Mouse (Mus musculus): Measurements from ENCODE around the gene Slc1a3.

The Slc1a3 gene

DNA sequence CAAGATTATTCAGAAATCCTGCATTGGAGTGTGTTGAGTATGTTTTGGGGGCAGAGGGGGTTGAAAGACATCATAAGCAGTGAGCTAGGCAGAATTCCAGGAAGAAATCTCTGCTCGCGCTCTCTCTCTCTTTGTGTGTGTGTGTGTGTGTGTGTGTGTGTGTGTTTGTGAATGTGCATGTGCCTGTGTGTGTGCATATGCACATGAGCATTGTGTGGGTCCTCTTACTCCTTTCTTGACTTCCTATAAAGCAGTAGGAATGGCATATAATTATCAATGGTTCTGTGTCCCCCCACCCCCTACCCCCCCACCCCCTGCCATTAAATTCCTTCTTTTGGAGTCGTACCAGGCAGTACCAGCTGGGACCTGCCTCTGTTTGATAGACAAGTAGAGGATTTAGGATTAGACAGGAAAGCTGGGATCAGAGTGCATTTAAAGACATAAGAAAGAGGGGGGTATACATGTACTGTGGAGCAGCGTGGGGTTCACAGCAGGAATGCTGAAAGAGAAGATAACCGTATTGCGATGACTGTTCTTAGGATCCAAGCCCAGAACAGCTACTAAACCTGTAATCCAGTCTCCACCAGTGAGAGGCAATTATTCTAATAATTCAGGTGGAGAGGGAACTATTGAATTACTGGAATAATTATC is 104.9 kb downstream of the Slc1a3 start:
- DNase-seq (ENCODE audit: low read depth), result no peak

DNA sequence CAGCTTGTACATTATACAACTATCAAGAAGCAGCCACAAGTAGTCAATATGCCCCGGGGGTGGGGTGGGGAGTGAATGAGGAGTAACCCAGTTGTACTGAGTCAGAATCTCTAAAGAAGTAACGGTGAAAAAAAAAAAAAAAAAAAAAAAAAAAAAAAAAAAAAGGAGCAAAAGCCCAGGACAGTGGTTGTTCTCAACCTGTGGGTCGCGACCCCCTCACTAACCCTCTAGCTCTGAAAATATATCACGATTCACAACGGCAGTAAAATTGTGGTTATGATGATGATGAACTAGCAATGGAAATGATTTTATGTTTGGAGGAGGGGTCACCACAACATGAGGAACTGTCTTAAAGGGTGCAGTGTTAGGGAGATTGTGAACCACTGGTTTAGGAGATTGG is 108.2 kb downstream of the Slc1a3 start:
- DNase-seq (ENCODE audit: low read depth), result no peak

DNA sequence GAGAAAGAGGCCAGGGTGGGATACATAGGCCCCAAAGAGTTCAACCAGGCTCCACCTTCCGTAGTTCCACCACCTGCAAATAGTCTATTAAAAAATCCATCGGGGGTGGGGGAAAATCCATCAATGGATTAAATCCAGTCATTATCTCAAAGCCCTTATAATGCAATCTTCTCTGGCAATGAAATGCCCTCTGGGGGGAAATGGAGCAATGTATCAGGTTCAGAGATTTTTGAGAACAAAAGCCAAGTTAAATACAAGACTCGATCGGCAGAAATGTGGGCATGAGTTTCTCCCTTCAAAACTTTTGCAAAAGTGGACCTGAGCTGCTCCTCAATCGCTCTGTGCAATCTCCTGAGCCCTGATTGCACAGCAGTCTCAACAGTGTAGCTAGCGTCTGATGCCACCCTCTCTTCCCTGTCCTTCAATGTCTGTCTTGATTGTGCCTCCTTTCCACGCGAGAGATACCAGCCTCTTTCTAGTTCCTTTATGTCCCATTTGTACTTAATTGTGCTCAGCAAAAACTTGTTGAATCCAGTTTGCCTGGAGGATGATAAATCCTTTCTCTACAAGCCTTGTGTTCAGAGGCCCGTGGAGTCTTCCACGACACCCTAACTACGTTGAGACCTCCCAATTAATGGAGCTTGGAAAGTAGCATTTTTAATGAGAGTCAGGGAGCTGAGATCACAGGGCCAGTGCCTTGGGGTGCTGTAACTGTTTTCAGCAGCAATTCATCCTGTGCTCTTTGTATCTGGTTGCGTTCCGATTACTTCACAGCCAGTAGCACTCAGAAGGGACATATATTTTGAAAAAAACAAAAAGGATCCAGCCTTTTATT is 109.0 kb downstream of the Slc1a3 start:
- DNase-seq (ENCODE audit: low read depth), result no peak

DNA sequence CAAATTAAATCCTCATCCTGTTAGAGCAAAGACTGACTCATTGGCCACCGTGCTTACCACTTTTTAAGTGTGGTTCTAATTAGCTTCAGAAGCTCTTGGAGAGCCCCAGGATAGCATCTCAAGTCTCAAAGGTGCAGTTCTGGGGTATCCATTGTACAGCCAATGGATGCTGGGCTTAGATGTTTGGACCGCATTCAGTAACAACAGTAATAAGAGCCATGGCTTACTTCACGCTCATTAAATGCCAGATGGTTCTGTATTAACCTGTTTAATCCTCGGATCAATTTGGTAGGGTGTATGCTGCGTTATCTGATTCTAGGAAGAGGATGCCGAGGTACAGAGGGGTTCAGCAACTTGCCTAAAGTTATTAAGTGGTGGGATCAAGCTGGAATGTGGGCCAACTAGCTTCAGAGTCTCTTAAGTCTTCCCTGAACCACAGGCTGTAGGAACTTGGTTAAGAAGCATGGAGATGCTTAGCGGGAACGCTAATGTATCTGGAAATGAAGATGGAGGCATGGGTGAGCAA is 114.1 kb downstream of the Slc1a3 start:
- no peak for DNase-seq (ENCODE audit: low read depth)

DNA sequence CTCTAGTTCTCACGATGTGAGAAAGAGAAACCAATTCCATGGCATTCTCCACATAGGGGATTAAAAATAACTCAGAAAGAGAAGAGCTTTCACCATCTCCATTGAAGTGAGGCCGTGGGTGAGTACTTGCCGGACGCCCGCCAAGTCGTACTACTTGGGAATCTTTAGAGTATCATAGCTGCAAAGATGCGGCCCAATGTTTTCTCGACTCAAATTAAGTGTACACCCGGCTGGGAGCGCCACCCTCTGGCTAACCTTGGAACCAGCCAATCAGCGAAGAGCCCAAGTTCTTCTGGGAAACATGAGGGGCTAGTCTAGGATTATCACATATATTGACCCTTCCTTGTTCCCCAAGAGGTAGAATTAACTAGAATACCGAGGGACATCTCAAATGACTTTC is 115.3 kb downstream of the Slc1a3 start:
- no peak for DNase-seq (ENCODE audit: low read depth)

DNA sequence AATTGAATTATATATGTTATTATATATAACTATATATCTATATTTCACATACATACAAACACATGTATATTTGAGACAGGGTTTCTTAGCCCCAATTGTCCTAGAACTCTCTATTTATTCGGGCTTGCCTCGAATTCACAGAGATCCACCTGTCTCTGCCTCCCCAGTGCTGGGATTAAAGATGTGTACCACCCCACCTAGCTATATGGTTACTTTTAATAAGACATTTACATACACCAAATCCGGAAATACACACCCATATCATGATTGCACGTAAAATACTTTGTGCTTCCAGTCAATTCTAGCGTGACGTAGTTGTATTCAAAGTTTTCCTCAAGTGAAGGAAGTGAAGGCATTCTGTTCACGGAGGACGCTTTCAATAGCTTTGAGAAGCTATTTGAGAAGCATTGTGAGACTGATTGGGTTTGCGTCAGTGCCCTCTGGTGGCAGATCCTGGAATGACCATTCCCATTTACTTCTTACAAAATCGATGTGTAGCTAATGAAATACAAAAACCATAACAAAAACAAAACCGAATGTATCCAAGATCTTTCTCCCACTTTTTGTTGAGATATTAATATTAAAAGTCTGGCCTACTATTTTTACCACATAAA is 121.0 kb downstream of the Slc1a3 start:
- DNase-seq (ENCODE audit: low read depth), result peak; percentile 77

DNA sequence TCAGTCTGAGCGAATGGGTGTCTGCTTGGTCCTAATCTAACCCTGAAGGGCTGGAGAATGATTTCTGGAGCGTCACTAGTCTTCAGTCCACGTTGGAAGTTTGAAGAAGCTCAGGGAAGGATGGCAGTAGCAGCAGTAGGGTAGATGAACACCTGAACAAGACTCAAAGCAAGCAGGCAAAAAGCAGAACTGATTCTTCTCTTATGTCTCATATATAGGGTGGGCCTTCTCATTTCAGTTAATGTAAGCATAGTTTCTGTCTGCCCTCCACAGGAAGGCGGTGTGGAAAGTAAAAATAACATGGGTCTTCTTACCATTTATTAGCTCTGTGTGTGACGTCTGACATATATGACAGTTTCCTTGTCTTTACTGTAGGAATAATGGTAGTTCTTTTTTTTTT is 122.5 kb downstream of the Slc1a3 start:
- no peak for DNase-seq (ENCODE audit: low read depth)

DNA sequence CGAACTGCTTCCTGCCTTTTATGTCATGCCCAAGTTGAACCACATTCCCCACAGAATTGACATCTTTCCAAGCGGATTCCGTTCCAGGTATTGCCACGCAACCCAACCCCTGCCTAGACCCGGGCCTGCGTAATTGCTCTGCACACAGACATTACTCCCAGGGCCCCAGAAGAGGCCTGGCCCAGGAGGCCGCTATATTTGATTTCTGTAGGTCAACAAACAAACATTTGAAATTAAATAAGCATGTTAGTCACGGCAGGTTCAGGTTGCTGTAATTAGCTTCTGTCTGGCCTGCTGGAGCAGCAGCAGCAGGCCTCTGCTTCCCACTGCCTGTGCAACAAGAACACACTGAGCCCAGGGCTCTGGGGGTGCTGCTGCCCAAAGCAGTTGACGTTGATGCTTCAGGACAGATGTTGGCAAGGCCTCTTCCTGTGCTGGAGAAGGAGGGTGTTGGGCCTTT is 123.7 kb downstream of the Slc1a3 start:
- no peak for DNase-seq (ENCODE audit: low read depth)
